Mouse (Mus musculus) adrenal gland, adult 8-10 months (tissue): ENCODE results near the gene 1700012P22Rik. TPM values are rescaled to one million over a fixed set of nuclear protein-coding genes. Genes with fewer than 3 reads are reported as not detected.

Experiments used
- DNase-seq: peaks from one replicate; pipeline ENCODE4 v3.0.0; 2022
- total RNA-seq, 4 experiments: library from RNA; stranded (reverse); gene quantifications; 2 replicates each; pipeline ENCODE4 v1.2.4; 2022

The 1700012P22Rik gene
- total RNA-seq: not detected

GRCm38 (mm10) chr4:144438672-144439071 lies at the start of gene 1700012P22Rik:
TSS of gene 1700012P22Rik (minus strand) at chr4:144438772.
- no peak for DNase-seq

- DNase-seq: no peak
These were observed 29.5 kb upstream of the 1700012P22Rik start for GRCm38 (mm10) chr4:144468091-144468490.

GRCm38 (mm10) chr4:144465206-144465605 lies 26.6 kb upstream of the 1700012P22Rik start:
- DNase-seq: no peak

- no peak for DNase-seq
These were observed 25.1 kb upstream of the 1700012P22Rik start, which contains the start of gene Aadacl3 for GRCm38 (mm10) chr4:144463656-144464055. TSS of gene Aadacl3 (minus strand) at chr4:144463756.

- DNase-seq: no peak
These were observed 14.6 kb upstream of the 1700012P22Rik start, which contains the start of gene Gm9944 for GRCm38 (mm10) chr4:144453217-144453616. TSS of gene Gm9944 (minus strand) at chr4:144453317.

GRCm38 (mm10) chr4:144448546-144448945 lies 10.0 kb upstream of the 1700012P22Rik start:
- no peak for DNase-seq

GRCm38 (mm10) chr4:144441582-144441981 lies 3.0 kb upstream of the 1700012P22Rik start:
- DNase-seq: no peak

- DNase-seq: no peak
These were observed 2.5 kb upstream of the 1700012P22Rik start for GRCm38 (mm10) chr4:144441095-144441494.

- no peak for DNase-seq
These were observed 5.4 kb downstream of the 1700012P22Rik start for GRCm38 (mm10) chr4:144433216-144433615.

- DNase-seq: no peak
These were observed 7.8 kb downstream of the 1700012P22Rik start for GRCm38 (mm10) chr4:144430723-144431122.

- no peak for DNase-seq
These were observed 9.7 kb downstream of the 1700012P22Rik start for GRCm38 (mm10) chr4:144428868-144429267.

- DNase-seq: no peak
These were observed 14.0 kb downstream of the 1700012P22Rik start for GRCm38 (mm10) chr4:144424590-144424989.

GRCm38 (mm10) chr4:144420644-144421043 lies 17.9 kb downstream of the 1700012P22Rik start:
- DNase-seq: no peak

- DNase-seq: no peak
These were observed 30.3 kb downstream of the 1700012P22Rik start, which contains the start of gene Pramef12 for GRCm38 (mm10) chr4:144408290-144408689. TSS of gene Pramef12 (minus strand) at chr4:144408464.

GRCm38 (mm10) chr4:144406261-144406660 lies 32.3 kb downstream of the 1700012P22Rik start:
- DNase-seq: no peak

GRCm38 (mm10) chr4:144404456-144405086 lies 34.0 kb downstream of the 1700012P22Rik start:
- DNase-seq: no peak

GRCm38 (mm10) chr4:144402712-144403111 lies 35.9 kb downstream of the 1700012P22Rik start:
- no peak for DNase-seq

GRCm38 (mm10) chr4:144396316-144396715 lies 42.3 kb downstream of the 1700012P22Rik start:
- no peak for DNase-seq

GRCm38 (mm10) chr4:144377911-144378310 lies 60.7 kb downstream of the 1700012P22Rik start, which contains the start of gene Pramef20:
TSS of gene Pramef20 (minus strand) at chr4:144377933.
- no peak for DNase-seq

Other genes with a start within 250 kb of the 1700012P22Rik start
- not detected for gene Oog2, start 248.1 kb downstream of the 1700012P22Rik start, total RNA-seq
- not detected for gene C87977, start 225.5 kb downstream of the 1700012P22Rik start, total RNA-seq
- gene Pramel5, start 158.3 kb downstream of the 1700012P22Rik start, total RNA-seq: not detected
- not detected for gene Gm13128, start 108.5 kb downstream of the 1700012P22Rik start, total RNA-seq
- gene Gm13119, start 80.8 kb downstream of the 1700012P22Rik start, total RNA-seq: not detected
- gene Pramef20, start 60.8 kb downstream of the 1700012P22Rik start, total RNA-seq: not detected
- not detected for gene Pramef12, start 30.3 kb downstream of the 1700012P22Rik start, total RNA-seq
- gene Gm9944, start 14.5 kb upstream of the 1700012P22Rik start, total RNA-seq: not detected
- gene Aadacl3, start 25.0 kb upstream of the 1700012P22Rik start, total RNA-seq: not detected
- gene 9430007A20Rik, start 81.0 kb upstream of the 1700012P22Rik start, total RNA-seq: not detected
- gene Gm13124, start 126.4 kb upstream of the 1700012P22Rik start, total RNA-seq: not detected
- gene Aadacl4, start 174.9 kb upstream of the 1700012P22Rik start, total RNA-seq: not detected
- not detected for gene Gm436, start 247.6 kb upstream of the 1700012P22Rik start, total RNA-seq